Mouse (Mus musculus) heart, embryonic 10.5 days (tissue): ENCODE results near the gene Nbas. TPM values are rescaled to one million over a fixed set of nuclear protein-coding genes. Genes with fewer than 3 reads are reported as not detected.

ENCODE experiments used
- DNase-seq: peaks from one replicate; pipeline ENCODE4 v3.0.0-alpha.2; 2017; ENCODE audit warnings: low spot score
- H3K27ac ChIP-seq: fragments of 300-500 bp; sonication (generic); 2 replicates; pipeline ENCODE4 v1.5.1; 2016; ENCODE audit warnings: mild to moderate bottlenecking
- H3K27me3 ChIP-seq: fragments of 300-500 bp; sonication (generic); 2 replicates; pipeline ENCODE4 v1.6.1; 2016; ENCODE audit warnings: mild to moderate bottlenecking; ENCODE audit not compliant: poor library complexity, insufficient read depth, severe bottlenecking
- H3K36me3 ChIP-seq: fragments of 300-500 bp; sonication (generic); 2 replicates; pipeline ENCODE4 v1.6.1; 2016; ENCODE audit warnings: mild to moderate bottlenecking, moderate library complexity
- H3K4me1 ChIP-seq: fragments of 300-500 bp; sonication (generic); 2 replicates; pipeline ENCODE4 v1.6.1; 2016; ENCODE audit warnings: mild to moderate bottlenecking
- H3K4me3 ChIP-seq: fragments of 300-500 bp; sonication (generic); 2 replicates; pipeline ENCODE4 v1.5.1; 2016; ENCODE audit warnings: mild to moderate bottlenecking, moderate library complexity
- H3K9me3 ChIP-seq: fragments of 300-500 bp; sonication (generic); 2 replicates; pipeline ENCODE4 v1.6.1; 2016; ENCODE audit warnings: mild to moderate bottlenecking, moderate library complexity
- WGBS: fragments of 180-500 bp; shearing (Covaris S2); methylation state at CpG from one replicate; pipeline ENCODE4 v1.1.7; 2016; 5-methylcytosine and 5-hydroxymethylcytosine counted together
- polyA plus RNA-seq: library from polyadenylated mRNA; unstranded; fragments of >200 nt; fragmentation: Nextera tagmentation; extraction: Ambion mirVana; gene quantifications from 2 replicates; pipeline ENCODE4 v1.2.1, GENCODE M21; 2016

Nbas gene
- polyA plus RNA-seq: 10.2 and 11.0 TPM in 2 replicates

DNA sequence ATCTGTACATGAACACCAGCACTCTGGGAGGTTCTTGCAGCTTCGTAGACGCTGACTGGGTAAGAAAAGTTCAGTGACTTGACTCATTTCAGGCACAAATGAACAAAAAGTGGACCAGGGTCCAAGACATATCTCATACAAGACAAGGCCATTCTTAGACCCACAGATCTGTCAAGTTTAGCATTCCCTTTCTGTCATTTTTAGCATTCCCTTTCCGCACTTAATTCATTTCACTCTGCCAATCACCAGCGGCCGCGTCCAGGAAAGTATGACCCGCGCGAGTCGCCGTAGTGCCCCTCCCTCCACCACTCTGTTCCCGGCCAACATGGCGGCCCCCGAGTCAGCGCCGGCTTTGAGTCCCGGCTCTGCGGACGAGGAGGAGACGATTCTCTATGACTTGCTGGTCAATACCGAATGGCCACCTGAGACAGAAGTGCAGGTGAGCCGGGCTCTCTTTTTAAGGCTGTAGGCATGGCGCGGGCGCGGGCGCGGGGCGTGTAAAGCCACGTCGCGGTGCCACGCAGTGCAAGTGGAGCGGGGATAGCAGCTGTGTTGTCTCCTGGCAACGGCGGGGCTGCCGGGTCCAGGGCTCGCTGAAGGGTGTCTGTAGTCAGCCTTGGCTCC, at the start of gene Nbas:
Gene Nbas (plus strand): TSS at position 308 of the 624 bp plus-strand sequence.
- peak within 1 kb of the TSS; percentile 91 for H3K27ac ChIP-seq
- WGBS: 4% methylated on average over 38 of the region's 38 CpGs
- H3K9me3 ChIP-seq: no peaks in the 10 kb centered on the region
- H3K4me1 ChIP-seq: peaks cover 9% of the 10 kb centered on the region
- peak; percentile 93 for DNase-seq
- no peaks in the 10 kb centered on the region for H3K27me3 ChIP-seq
- H3K4me3 ChIP-seq: peak within 1 kb of the TSS; percentile 87
- peaks cover under 1% of the 10 kb centered on the region; the same call in 1 of the 2 replicates for H3K36me3 ChIP-seq

DNA sequence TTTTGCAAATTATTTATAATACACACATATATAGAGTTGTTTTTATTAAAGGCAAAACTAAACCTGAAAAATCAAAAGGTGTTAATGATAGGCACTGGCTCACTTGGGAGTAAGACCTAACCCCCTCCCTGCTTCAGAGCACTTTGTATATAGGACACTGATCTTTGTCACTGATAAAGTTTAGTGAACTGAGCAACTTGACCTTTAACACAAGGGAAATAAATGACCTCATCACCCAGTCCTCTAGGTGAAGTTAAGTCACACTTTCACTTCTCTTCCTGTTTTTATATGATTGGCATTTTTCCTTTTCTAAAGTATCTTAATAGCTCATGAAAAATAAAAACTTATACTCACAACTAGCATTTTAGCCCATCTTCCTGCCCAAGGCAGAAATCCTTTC, 26.5 kb upstream of the Nbas start:
- Histone ChIP-seq H3K4me3 (no peak overlapping the region), H3K4me1 (no peaks in the 10 kb centered on the region), H3K36me3 (peaks cover 63% of the 10 kb centered on the region), H3K27me3 (no peaks in the 10 kb centered on the region), H3K27ac (no peak overlapping the region), H3K9me3 (no peaks in the 10 kb centered on the region)
- no peak for DNase-seq

DNA sequence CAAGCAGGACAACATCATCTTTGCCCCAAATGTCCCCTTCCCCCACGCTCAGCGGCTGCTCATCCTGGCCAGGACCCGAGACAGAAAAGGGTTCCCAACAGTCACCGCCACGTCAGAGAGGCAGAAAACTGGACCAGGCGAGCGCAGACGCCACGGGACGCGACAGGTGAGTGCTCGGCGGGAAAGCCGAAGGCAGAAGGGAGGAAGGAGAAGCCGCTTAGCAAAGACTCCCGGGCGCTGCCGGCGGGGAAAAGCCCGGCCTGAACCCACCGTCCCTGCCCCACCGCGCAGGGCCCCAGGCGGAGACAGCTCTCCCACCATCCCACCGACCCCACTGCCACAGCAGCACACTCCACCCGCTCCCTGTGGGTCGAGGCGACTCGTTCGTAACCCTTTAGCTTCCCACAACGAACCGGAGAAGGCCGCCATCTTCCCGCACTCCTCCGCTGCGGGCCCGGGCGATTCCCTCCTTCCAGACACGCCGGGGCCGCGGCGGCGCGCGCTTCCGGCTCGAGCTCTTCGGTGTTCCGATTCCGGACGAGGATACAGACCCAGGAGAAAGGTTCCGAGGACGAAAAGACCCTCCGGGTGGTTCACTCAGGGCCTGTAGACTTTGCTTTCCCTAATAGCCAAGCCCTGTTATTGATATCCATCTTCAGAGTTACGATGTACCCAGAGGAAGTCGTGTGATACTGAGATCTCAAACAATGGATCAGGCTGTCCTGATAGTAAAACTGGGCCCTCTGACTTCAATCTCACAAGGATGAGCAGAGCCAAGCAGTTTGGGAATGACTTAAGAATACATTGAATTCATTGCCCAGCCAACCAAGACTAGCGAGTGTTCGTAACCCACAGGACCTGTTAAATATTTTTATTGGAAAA, 20.0 kb upstream of the Nbas start, which contains the start of gene Ddx1:
Gene Ddx1 (minus strand): TSS at position 523 of the 882 bp plus-strand sequence.
- Histone ChIP-seq H3K4me3 (peak within 1 kb of the TSS; percentile 89), H3K27ac (peak within 1 kb of the TSS; percentile 97), H3K36me3 (peaks cover 13% of the 10 kb centered on the region), H3K4me1 (0 out of 2 replicates have a peak, but pooled peaks cover 9% of the 10 kb centered on the region), H3K27me3 (no peaks in the 10 kb centered on the region), H3K9me3 (no peaks in the 10 kb centered on the region)
- peak; percentile 89 for DNase-seq
- 2% methylated on average over 59 of the region's 59 CpGs for WGBS

DNA sequence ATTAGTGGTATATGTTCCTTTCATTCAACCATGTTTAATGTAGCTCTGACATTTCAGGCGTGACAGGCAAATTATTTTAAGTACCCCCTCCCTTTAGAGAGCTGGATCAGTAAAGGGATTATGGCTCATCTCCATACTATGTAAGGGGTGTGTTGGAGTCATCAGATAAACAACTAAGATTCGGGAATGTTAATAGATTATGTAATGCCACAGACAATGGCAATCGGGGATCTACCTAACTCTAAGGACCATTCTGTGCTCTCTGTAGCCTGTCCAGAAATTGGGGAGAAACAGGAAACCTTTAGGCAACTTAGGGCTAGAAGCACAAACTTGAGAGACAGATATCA, 19.4 kb upstream of the Nbas start:
- 87% methylated on average over 3 of the region's 3 CpGs for WGBS
- peak overlapping the region; percentile 97 for H3K27ac ChIP-seq
- peak overlapping the region; percentile 89 for H3K4me3 ChIP-seq
- H3K36me3 ChIP-seq: peaks cover 7% of the 10 kb centered on the region; the same call in 1 of the 2 replicates
- no peaks in the 10 kb centered on the region for H3K9me3 ChIP-seq
- H3K27me3 ChIP-seq: no peaks in the 10 kb centered on the region
- H3K4me1 ChIP-seq: 0 out of 2 replicates have a peak, but pooled peaks cover 9% of the 10 kb centered on the region
- no peak for DNase-seq

DNA sequence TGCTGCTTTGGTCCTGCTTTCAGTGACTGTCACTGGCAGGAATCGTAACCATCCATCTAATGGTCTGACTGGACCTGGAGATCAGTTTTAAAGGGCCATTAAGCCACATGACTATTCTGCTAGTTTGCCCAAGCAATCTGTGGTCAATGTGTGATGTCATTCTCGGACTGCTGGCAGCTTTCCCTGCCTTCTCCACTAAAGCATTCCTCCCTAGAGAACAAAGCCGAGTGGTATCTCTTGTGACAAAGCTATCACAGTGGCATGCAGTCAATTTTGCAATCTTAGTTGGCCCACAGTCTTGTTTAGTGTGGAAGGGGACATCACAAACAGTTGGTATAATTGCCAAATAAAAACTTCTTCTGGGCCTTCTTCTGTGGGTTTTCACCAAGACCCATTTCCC, 13.9 kb upstream of the Nbas start:
- no peaks in the 10 kb centered on the region for H3K27me3 ChIP-seq
- H3K27ac ChIP-seq: no peak overlapping the region
- H3K4me1 ChIP-seq: 0 out of 2 replicates have a peak, but pooled peaks cover 2% of the 10 kb centered on the region
- H3K36me3 ChIP-seq: no peaks in the 10 kb centered on the region
- 25% methylated on average over 3 of the region's 3 CpGs for WGBS
- no peak overlapping the region for H3K4me3 ChIP-seq
- no peaks in the 10 kb centered on the region for H3K9me3 ChIP-seq
- DNase-seq: no peak

DNA sequence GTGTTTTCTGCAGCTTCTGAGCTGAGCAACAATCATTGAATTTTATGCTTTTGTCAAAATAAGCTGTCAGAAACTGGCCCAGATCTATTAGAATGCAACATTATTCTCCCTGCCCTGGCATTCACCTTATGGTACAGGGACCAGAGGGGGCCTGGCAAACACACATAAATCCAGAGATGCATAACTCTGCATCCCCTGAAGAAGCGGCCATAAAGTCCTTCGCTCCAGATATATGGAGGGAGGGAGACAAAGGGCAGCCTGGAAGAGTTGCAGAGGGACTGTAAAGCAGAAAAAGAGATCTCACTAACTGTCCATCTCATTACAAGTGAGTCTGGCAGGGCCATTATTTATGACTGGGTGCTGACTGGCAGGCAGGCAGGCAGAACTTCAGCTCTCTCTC, 13.2 kb upstream of the Nbas start:
- Histone ChIP-seq H3K36me3 (no peaks in the 10 kb centered on the region), H3K27me3 (no peaks in the 10 kb centered on the region), H3K9me3 (no peaks in the 10 kb centered on the region), H3K4me3 (no peak overlapping the region), H3K4me1 (0 out of 2 replicates have a peak, but pooled peaks cover 2% of the 10 kb centered on the region), H3K27ac (no peak overlapping the region)
- WGBS: 76% methylated on average over 2 of the region's 2 CpGs
- DNase-seq: no peak

DNA sequence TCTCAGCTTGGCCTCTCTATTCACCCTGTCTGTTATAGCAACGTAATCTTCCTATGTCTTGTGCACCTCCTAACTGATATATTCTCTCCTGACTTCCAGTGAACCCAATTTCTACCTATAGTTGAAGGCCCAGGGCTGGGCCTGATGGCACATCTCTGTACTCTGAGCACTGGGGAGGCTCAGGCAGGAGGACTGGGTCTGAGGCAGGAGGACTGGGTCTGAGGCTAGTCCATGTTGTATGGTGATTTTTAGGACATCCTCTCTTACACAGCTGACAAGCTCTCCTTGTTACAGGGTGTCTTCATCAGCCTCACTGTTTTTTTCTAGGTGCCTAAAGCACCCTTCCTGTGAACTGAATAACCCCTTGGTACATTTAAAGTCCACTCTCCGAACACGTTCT, 521 bp upstream of the Nbas start:
- WGBS: 56% methylated on average over 3 of the region's 3 CpGs
- DNase-seq: no peak
- peaks cover 9% of the 10 kb centered on the region for H3K4me1 ChIP-seq
- peak overlapping the region; percentile 87 for H3K4me3 ChIP-seq
- peak overlapping the region; percentile 91 for H3K27ac ChIP-seq
- H3K9me3 ChIP-seq: no peaks in the 10 kb centered on the region
- H3K27me3 ChIP-seq: no peaks in the 10 kb centered on the region
- H3K36me3 ChIP-seq: no peaks in the 10 kb centered on the region

DNA sequence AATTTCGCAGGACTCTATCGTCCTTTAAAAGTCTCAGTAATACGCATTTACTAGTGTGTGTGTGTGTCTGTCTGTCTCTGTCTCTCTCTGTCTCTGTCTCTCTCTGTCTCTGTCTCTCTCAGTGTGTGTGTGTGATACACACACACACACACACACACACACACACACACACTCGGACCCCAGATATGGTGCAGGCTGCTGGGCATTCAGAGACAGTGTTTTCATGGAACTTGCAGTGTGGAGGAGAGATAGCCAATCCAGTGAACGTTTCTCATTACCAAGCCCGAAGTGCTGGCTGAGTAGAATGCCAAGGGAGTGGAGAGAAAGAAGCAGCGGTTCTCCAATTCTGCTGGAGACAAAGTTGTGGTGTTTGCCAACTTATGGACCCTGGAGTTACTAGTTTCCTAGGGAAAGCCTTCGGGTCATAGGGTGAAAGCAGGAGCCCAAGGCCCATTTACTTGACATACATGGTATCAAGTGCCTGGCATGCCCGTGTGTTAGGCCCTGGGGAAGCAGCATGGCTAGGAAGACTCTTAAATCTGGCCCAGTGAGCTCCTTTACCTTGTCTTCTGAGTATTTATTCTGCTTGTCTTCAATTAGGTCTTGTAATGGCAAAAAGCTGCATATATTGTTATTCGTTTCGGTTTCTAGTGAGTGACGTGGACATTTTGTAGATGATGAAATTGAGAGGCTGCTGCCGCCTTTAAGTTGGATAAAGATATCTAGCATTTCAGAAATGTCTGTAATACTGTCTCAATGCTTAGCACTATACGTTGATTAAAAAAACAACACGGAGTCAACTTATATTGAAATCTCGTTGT, 847 bp downstream of the Nbas start:
- WGBS: 47% methylated on average over 16 of the region's 16 CpGs
- Histone ChIP-seq H3K27ac (peak overlapping the region; percentile 91), H3K36me3 (peaks cover 5% of the 10 kb centered on the region; the same call in 1 of the 2 replicates), H3K4me3 (peak overlapping the region; percentile 87), H3K27me3 (no peaks in the 10 kb centered on the region), H3K9me3 (no peaks in the 10 kb centered on the region), H3K4me1 (peaks cover 9% of the 10 kb centered on the region)
- DNase-seq: no peak

DNA sequence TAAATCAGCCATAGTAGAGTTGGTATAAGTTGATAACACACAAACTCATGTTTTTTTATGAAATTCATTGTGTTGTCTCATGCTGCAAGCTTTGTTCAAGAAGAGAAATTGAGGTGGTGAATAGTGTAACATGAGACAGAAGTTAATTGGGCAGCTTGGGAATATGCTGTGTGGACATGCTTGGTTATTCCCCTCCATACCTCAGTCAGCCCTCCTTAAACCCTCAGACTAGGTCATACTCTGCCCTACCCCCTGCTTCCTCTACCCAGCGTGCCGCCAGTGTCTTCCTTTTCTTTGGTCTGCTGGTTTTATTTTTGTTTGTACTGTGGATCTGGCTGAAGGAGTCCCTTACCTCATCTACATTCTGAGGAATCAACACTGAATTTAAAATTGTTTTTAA, 22.5 kb downstream of the Nbas start:
- WGBS: 95% methylated on average over 2 of the region's 2 CpGs
- no peak for DNase-seq
- Histone ChIP-seq H3K4me1 (no peaks in the 10 kb centered on the region), H3K36me3 (0 out of 2 replicates have a peak, but pooled peaks cover 2% of the 10 kb centered on the region), H3K27ac (no peak overlapping the region), H3K27me3 (no peaks in the 10 kb centered on the region), H3K9me3 (no peaks in the 10 kb centered on the region), H3K4me3 (no peak overlapping the region)

DNA sequence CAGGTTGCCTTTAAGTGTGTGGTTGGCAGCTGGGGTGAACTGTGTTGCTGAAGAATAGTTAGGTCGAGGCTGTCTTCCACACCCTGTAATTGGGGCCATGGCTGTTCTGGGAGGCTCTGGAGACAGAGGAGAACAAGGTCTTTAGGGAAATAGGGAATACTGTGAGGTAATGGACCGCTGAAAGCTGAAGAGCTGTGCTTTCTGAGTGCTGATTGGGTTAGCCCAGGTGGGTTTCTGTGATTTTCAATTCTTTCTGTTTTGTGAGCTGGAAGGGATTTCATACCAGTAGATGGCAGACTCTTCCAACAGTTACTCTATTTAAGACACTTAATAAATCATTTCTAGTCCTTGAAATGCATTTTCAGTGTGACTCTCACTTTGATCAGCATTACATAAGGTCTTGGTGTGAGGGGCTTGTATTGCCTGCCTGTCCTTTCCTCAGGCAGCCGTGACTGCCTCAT, 24.5 kb downstream of the Nbas start:
- Histone ChIP-seq H3K27me3 (no peaks in the 10 kb centered on the region), H3K27ac (no peak overlapping the region), H3K4me1 (no peaks in the 10 kb centered on the region), H3K4me3 (no peak overlapping the region), H3K9me3 (no peaks in the 10 kb centered on the region), H3K36me3 (no peaks in the 10 kb centered on the region)
- no peak for DNase-seq
- whole genome bisulfite sequencing: 82% methylated on average over 3 of the region's 3 CpGs

DNA sequence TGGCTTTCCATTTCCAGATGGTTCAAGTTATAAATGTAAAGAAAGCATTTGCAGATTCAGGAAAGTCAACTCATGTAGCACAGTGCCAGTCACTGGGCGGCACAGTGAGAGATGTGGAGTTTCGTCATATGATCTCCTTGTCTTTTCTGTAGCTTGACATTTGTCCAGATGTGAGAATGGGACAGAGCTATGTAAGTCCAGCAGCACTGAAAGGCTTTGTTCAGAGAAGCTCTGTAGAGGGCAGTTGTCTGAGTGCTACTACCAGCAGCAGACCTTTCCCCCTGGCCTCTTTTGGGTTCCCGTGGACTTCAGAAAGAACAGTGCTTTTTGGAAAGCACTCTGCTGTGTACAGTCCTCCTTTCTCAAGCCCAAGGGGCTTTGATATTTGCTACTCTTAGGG, 34.1 kb downstream of the Nbas start:
- Histone ChIP-seq H3K36me3 (peaks cover 11% of the 10 kb centered on the region; the same call in 1 of the 2 replicates), H3K9me3 (no peaks in the 10 kb centered on the region), H3K4me1 (no peaks in the 10 kb centered on the region), H3K27ac (no peak overlapping the region), H3K27me3 (no peaks in the 10 kb centered on the region), H3K4me3 (no peak overlapping the region)
- 86% methylated on average over 3 of the region's 3 CpGs for WGBS
- DNase-seq: no peak

DNA sequence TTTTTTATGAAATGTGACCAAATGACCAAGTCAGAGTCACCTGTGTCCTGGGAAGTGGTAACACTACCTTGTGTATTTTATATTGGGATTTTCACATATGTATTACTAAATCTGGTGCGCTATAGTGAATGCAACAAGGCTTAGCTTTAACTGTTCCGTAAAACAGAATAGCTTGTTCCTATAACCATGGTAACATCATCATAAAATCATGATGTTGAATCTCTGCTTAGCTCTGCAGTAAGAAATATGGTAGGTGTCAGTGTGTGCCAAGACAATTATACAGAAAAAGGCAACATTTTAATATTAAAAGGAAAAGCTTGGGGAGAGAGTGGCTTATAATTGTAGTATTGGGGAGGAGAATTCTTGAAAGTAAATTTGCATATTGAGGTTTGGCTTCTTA, 45.0 kb downstream of the Nbas start:
- no peaks in the 10 kb centered on the region for H3K27me3 ChIP-seq
- H3K9me3 ChIP-seq: no peaks in the 10 kb centered on the region
- H3K27ac ChIP-seq: no peak overlapping the region
- H3K36me3 ChIP-seq: peaks cover 15% of the 10 kb centered on the region
- no peak overlapping the region for H3K4me3 ChIP-seq
- no peaks in the 10 kb centered on the region for H3K4me1 ChIP-seq
- DNase-seq: no peak
- WGBS: 89% methylated on average over 2 of the region's 2 CpGs
